Mouse (Mus musculus): ENCODE measurements around the gene Micall2. TPM values are rescaled to one million over a fixed set of nuclear protein-coding genes. Genes with fewer than 3 reads are reported as not detected.

Micall2 gene
- total and polyA plus RNA-seq, 2 experiments from 2014 or later = 1.1 to 1.3 TPM

DNA sequence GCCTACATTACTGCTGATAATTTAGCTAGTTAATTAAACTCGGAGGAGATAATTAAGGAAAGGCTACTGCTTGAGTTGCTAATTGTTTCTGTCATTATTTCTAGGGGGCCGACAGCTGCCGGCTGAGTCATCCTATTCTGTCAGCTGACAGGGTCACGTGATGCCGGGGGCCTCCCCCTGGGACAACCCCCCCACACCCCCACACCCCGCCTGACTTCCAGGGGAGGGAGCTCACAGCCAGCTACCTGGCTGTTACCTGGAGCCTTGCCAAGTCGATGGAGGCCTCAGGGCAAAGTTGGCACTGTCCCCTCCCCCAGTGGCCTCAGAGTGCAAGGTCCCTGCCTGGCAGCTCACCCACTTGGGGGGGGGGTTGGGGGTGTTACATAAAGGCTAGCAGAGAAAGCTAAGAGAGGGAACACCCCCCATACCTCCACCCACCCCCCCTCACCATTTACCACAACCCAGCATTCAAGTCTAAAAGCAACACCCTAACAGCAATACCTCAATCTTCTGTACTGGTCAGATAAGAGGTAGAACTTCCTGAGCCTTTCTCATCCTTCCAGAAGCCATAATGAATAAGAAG lies 41.1 kb downstream of the Micall2 start:
- no peak for DNase-seq (ENCODE audit: low spot score)
- Histone ChIP-seq H3K36me3 (replicated peaks; ENCODE audit: control insufficient read depth, insufficient read depth, low read length) (no peaks in the 10 kb centered on the region), H3K4me2 (ENCODE audit: low read depth, low read length) (no peak overlapping the region), H3K27ac (ENCODE audit: low read depth) (no peak overlapping the region), H3K9me3 (replicated peaks; ENCODE audit: control insufficient read depth, low read length) (no peaks in the 10 kb centered on the region), H3K4me1 (ENCODE audit: control insufficient read depth, insufficient read depth) (peaks cover 7% of the 10 kb centered on the region; the same call in 1 of the 2 replicates), H3K9ac (replicated peaks; ENCODE audit: low read depth, low read length) (no peak overlapping the region), H3K4me3 (ENCODE audit: low read depth, low read length) (no peak overlapping the region), H3K27me3 (ENCODE audit: control insufficient read depth, insufficient read depth, low read length) (no peaks in the 10 kb centered on the region)
- TF ChIP-seq EP300 (IDR thresholded peaks at IDR 0.05; ENCODE audit: low read depth) (no peak), CTCF (IDR thresholded peaks at IDR 0.05; ENCODE audit: low read depth) (no peak)
- 17% methylated on average over 7 of the region's 7 CpGs for WGBS
- ATAC-seq (ENCODE audit: insufficient read depth, low read depth) = no peak

DNA sequence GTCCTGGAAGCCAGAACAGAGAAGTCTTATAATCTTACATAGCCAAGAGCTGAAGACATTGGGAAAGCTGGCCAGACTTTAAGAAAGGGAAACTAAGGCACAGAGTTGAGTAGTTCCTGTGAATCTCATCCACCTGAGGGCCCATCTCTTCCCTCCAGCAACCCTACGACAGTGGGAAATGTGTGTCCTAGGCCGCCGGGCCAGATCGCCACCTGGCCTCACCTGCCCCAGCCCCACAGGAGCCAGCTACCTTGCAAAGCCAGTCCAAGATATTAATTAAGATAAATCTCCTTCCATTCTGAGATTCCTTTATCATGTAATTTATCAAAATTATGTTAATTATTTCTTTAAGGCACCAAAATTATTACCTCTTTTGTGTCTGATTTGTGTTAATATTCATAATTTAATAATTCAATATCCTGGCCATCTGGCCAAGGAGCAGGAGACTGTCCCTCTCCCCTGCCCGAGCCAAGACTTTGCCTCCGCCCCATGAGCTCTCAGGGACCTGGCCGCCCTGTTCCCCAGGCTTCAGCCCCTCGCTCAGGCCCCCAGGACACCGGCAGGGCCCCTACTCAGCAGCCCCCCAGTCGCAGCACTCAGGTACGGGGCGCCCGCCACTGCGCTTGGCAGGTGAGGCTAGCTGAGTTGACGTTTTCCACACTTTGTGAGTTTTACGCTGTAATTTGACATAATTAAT lies 41.7 kb downstream of the Micall2 start:
- ATAC-seq (ENCODE audit: insufficient read depth, low read depth) = no peak
- Histone ChIP-seq H3K4me1 (ENCODE audit: control insufficient read depth, insufficient read depth) (peaks cover 7% of the 10 kb centered on the region; the same call in 1 of the 2 replicates), H3K4me2 (ENCODE audit: low read depth, low read length) (no peak overlapping the region)

DNA sequence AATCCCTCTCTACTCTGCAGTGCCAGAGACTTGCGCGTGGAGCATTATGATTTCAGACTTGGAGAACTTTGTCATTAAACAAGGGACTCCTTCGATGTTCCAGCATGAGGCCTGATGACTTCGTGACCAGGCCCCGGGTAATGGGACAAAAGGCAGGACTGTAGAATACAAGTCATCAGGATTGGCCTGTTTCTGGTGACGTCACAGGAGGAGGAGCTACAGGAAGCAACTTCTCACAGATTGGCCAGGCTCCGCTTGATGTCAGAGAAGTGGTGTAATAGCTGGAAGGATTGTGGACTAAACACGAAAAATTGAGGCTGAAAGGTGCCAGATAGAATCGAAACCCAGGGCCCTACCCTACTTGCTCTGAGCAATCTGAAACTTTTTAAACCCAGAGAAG lies 45.3 kb downstream of the Micall2 start:
- no peak for TF ChIP-seq EP300 (IDR thresholded peaks at IDR 0.05; ENCODE audit: low read depth)
- no peak for TF ChIP-seq CTCF (IDR thresholded peaks at IDR 0.05; ENCODE audit: low read depth)
- Histone ChIP-seq H3K27me3 (ENCODE audit: control insufficient read depth, insufficient read depth, low read length) (peaks cover 17% of the 10 kb centered on the region), H3K9ac (replicated peaks; ENCODE audit: low read depth, low read length) (no peak overlapping the region), H3K4me2 (ENCODE audit: low read depth, low read length) (no peak overlapping the region), H3K36me3 (replicated peaks; ENCODE audit: control insufficient read depth, insufficient read depth, low read length) (no peaks in the 10 kb centered on the region), H3K4me1 (ENCODE audit: control insufficient read depth, insufficient read depth) (peaks cover 7% of the 10 kb centered on the region; the same call in 1 of the 2 replicates), H3K4me3 (ENCODE audit: low read depth, low read length) (no peak overlapping the region), H3K27ac (ENCODE audit: low read depth) (no peak overlapping the region), H3K9me3 (replicated peaks; ENCODE audit: control insufficient read depth, low read length) (no peaks in the 10 kb centered on the region)
- no peak for DNase-seq (ENCODE audit: low spot score)
- ATAC-seq (ENCODE audit: insufficient read depth, low read depth) = no peak
- WGBS = 70% methylated on average over 9 of the region's 9 CpGs

More for the DNA sequence above, 41.7 kb downstream of the Micall2 start:
- Histone ChIP-seq H3K27ac (ENCODE audit: low read depth) (no peak overlapping the region), H3K4me3 (ENCODE audit: low read depth, low read length) (no peak overlapping the region), H3K27me3 (ENCODE audit: control insufficient read depth, insufficient read depth, low read length) (no peaks in the 10 kb centered on the region), H3K9me3 (replicated peaks; ENCODE audit: control insufficient read depth, low read length) (no peaks in the 10 kb centered on the region), H3K36me3 (replicated peaks; ENCODE audit: control insufficient read depth, insufficient read depth, low read length) (no peaks in the 10 kb centered on the region), H3K9ac (replicated peaks; ENCODE audit: low read depth, low read length) (no peak overlapping the region)
- DNase-seq (ENCODE audit: low spot score) = no peak
- TF ChIP-seq CTCF (IDR thresholded peaks at IDR 0.05; ENCODE audit: low read depth) (no peak), EP300 (IDR thresholded peaks at IDR 0.05; ENCODE audit: low read depth) (no peak)
- WGBS = 54% methylated on average over 16 of the region's 16 CpGs

DNA sequence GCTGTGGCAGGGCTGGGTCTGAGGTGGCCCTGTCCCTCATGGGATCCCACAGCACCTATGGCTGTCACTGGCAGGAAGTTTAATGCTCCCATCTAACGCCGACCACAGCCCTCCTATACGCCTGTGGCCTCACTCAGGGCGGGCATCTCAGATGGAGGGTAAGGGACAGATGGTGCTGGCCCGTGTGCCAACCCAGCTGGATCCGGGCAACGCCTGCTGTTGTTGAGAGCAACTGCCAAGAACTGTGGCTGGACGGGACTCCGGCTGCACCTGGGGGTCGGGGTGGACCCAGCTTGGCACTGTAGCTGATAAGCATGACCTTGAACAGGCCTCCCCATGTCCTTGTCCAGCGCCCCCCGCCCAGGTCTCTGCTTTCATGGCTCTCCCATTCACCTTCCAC lies 47.8 kb downstream of the Micall2 start:
- H3K27ac ChIP-seq (ENCODE audit: low read depth) = no peak overlapping the region
- TF ChIP-seq CTCF (IDR thresholded peaks at IDR 0.05; ENCODE audit: low read depth) (no peak), EP300 (IDR thresholded peaks at IDR 0.05; ENCODE audit: low read depth) (no peak)
- H3K9me3 ChIP-seq (replicated peaks; ENCODE audit: control insufficient read depth, low read length) = no peaks in the 10 kb centered on the region
- DNase-seq (ENCODE audit: low spot score) = no peak
- no peak overlapping the region for H3K4me2 ChIP-seq (ENCODE audit: low read depth, low read length)
- no peak for ATAC-seq (ENCODE audit: insufficient read depth, low read depth)
- H3K27me3 ChIP-seq (ENCODE audit: control insufficient read depth, insufficient read depth, low read length) = peaks cover 36% of the 10 kb centered on the region
- H3K36me3 ChIP-seq (replicated peaks; ENCODE audit: control insufficient read depth, insufficient read depth, low read length) = no peaks in the 10 kb centered on the region
- H3K4me1 ChIP-seq (ENCODE audit: control insufficient read depth, insufficient read depth) = no peaks in the 10 kb centered on the region
- WGBS = 73% methylated on average over 12 of the region's 12 CpGs
- H3K4me3 ChIP-seq (ENCODE audit: low read depth, low read length) = no peak overlapping the region
- H3K9ac ChIP-seq (replicated peaks; ENCODE audit: low read depth, low read length) = no peak overlapping the region

DNA sequence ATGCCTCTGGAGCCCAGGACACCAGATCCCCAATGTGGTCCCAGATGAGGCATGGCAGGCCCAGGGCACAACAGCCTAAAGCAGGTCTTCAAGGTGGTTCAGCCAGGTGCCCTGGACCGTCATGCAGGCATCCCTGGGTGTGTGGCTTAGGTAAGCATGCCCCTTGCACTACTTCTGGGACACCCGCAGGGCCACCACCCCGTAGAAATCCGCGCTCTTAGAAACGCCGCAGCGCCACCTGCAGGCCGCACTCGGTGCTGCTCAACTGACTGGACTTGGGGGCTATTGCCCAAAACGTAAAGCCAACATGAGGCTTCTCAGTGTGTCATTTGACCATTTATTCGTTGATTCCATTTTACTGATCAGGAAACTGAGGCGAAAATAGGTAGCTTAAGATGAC lies 48.5 kb downstream of the Micall2 start:
- no peak for DNase-seq (ENCODE audit: low spot score)
- Histone ChIP-seq H3K9ac (replicated peaks; ENCODE audit: low read depth, low read length) (no peak overlapping the region), H3K27ac (ENCODE audit: low read depth) (no peak overlapping the region), H3K4me3 (ENCODE audit: low read depth, low read length) (no peak overlapping the region), H3K27me3 (ENCODE audit: control insufficient read depth, insufficient read depth, low read length) (peaks cover 43% of the 10 kb centered on the region), H3K36me3 (replicated peaks; ENCODE audit: control insufficient read depth, insufficient read depth, low read length) (no peaks in the 10 kb centered on the region), H3K4me1 (ENCODE audit: control insufficient read depth, insufficient read depth) (no peaks in the 10 kb centered on the region), H3K9me3 (replicated peaks; ENCODE audit: control insufficient read depth, low read length) (no peaks in the 10 kb centered on the region), H3K4me2 (ENCODE audit: low read depth, low read length) (no peak overlapping the region)
- ATAC-seq (ENCODE audit: insufficient read depth, low read depth) = no peak; the same call in 1 of the 2 replicates
- WGBS = 7% methylated on average over 13 of the region's 13 CpGs
- peak; percentile 28; the same call in 1 of the 2 replicates for TF ChIP-seq CTCF (IDR thresholded peaks at IDR 0.05; ENCODE audit: low read depth)
- TF ChIP-seq EP300 (IDR thresholded peaks at IDR 0.05; ENCODE audit: low read depth) = no peak

Data from heart, postnatal 0 days (tissue).